Mouse (Mus musculus) frontal cortex, postnatal 10 days (tissue): ENCODE measurements around the gene Lax1.

Experiments used
- DNase-seq, 2 experiments: peaks; one replicate each; pipeline ENCODE4 v3.0.0; 2022; ENCODE audit warnings: low spot score in 2 of 2, mixed read lengths in 1 of 2

The Lax1 gene

GRCm38 (mm10) chr1:133632168-133632567 lies 57.7 kb downstream of the Lax1 start:
- no peak for DNase-seq
